Mouse (Mus musculus) lung, postnatal 0 days (tissue): ENCODE data around the gene Ccdc117. TPM values are rescaled to one million over a fixed set of nuclear protein-coding genes. Genes with fewer than 3 reads are reported as not detected.
A peak's percentile ranks its signal among the peaks of the same experiment; 100 is the strongest.
"Not testable (repeated sequence)": the region's sequence is repeated elsewhere in the genome, so short reads cannot be mapped to it uniquely, and the experiment has no call there.

Experiments used
- ATAC-seq: fragments of 200-750 bp; cut with Nextera tagmentation; 2 replicates; pipeline ENCODE4 v1.8.0; 2017; ENCODE audit warnings: moderate library complexity
- DNase-seq: peaks from one replicate; pipeline ENCODE4 v3.0.0-alpha.2; 2016; ENCODE audit warnings: low spot score
- H3K27ac ChIP-seq: fragments of 300-500 bp; sonication (generic); 2 replicates; pipeline ENCODE4 v1.5.1; 2014; ENCODE audit warnings: antibody characterized with exemption, mild to moderate bottlenecking, low read length, mixed read lengths
- H3K27me3 ChIP-seq: fragments of 300-500 bp; sonication (generic); replicated peaks from 2 replicates; pipeline ENCODE4 v1.6.1; 2014; ENCODE audit warnings: low read length, mixed read lengths; ENCODE audit not compliant: insufficient read depth
- H3K36me3 ChIP-seq: fragments of 300-500 bp; sonication (generic); 2 replicates; pipeline ENCODE4 v1.6.1; 2014; ENCODE audit warnings: low read length, mixed read lengths; ENCODE audit not compliant: insufficient read depth
- H3K4me1 ChIP-seq: fragments of 300-500 bp; sonication (generic); 2 replicates; pipeline ENCODE4 v1.6.1; 2014; ENCODE audit warnings: antibody characterized with exemption, low read depth, low read length, mixed read lengths; ENCODE audit not compliant: insufficient read depth
- H3K4me2 ChIP-seq: fragments of 300-500 bp; sonication (generic); replicated peaks from 2 replicates; pipeline ENCODE4 v1.6.1; 2014; ENCODE audit warnings: low read depth, mild to moderate bottlenecking, low read length, moderate library complexity, mixed read lengths
- H3K4me3 ChIP-seq: fragments of 300-500 bp; sonication (generic); 2 replicates; pipeline ENCODE4 v1.5.1; 2014; ENCODE audit warnings: low read depth, low read length
- H3K9ac ChIP-seq: fragments of 300-500 bp; sonication (generic); replicated peaks from 2 replicates; pipeline ENCODE4 v1.6.1; 2014; ENCODE audit warnings: low read depth, mild to moderate bottlenecking
- H3K9me3 ChIP-seq: fragments of 300-500 bp; sonication (generic); 2 replicates; pipeline ENCODE4 v1.6.1; 2016; ENCODE audit warnings: low read length, mixed read lengths
- CTCF ChIP-seq: IDR thresholded peaks from 2 replicates; pipeline ENCODE4 v1.5.1; 2016; ENCODE audit warnings: antibody characterized with exemption, mild to moderate bottlenecking
- EP300 ChIP-seq: IDR thresholded peaks from 2 replicates; pipeline ENCODE4 v1.6.1; 2016; ENCODE audit warnings: antibody characterized with exemption, mild to moderate bottlenecking, control low read depth
- WGBS: fragments of 180-500 bp; shearing (Covaris S2); extraction: QIAGEN DNeasy Blood & Tissue Kit; methylation state at CpG from one replicate; pipeline ENCODE4 v1.1.7; 2014; 5-methylcytosine and 5-hydroxymethylcytosine counted together
- polyA plus RNA-seq: library from polyadenylated mRNA; unstranded; fragments of >200 nt; fragmentation: Nextera tagmentation; extraction: Ambion mirVana; gene quantifications from 2 replicates; pipeline ENCODE4 v1.2.1, GENCODE M21; 2015

The Ccdc117 gene
- polyA plus RNA-seq, 1 experiment from 2014 or later, result 13.9 TPM

GRCm38 (mm10) chr11:5541230-5541798, 673 bp downstream of the Ccdc117 start:
- Histone ChIP-seq H3K9ac (peak overlapping the region; percentile 85), H3K4me1 (peaks cover 5% of the 10 kb centered on the region; the same call in 1 of the 2 replicates), H3K9me3 (no peaks in the 10 kb centered on the region), H3K27ac (peak overlapping the region; percentile 86), H3K4me3 (peak overlapping the region; percentile 84), H3K4me2 (peak overlapping the region; percentile 80), H3K27me3 (no peaks in the 10 kb centered on the region), H3K36me3 (no peaks in the 10 kb centered on the region)
- under 1% methylated on average over 28 of the region's 28 CpGs for WGBS
- DNase-seq (no peak), ATAC-seq (no peak)
- TF ChIP-seq EP300 (no peak), CTCF (no peak)

GRCm38 (mm10) chr11:5540331-5540730, 1.7 kb downstream of the Ccdc117 start:
- Histone ChIP-seq H3K4me3 (0 out of 2 replicates have a peak overlapping the region, but pooled peaks have one; percentile 84), H3K36me3 (no peaks in the 10 kb centered on the region), H3K9me3 (no peaks in the 10 kb centered on the region), H3K27me3 (no peaks in the 10 kb centered on the region), H3K27ac (no peak overlapping the region), H3K4me1 (peaks cover 5% of the 10 kb centered on the region; the same call in 1 of the 2 replicates), H3K9ac (no peak overlapping the region), H3K4me2 (peak overlapping the region; percentile 80; the same call in 1 of the 2 replicates)
- DNase-seq, result no peak
- no peak for TF ChIP-seq CTCF
- TF ChIP-seq EP300, result no peak
- WGBS, result 35% methylated on average over 4 of the region's 4 CpGs
- no peak for ATAC-seq

- H3K4me2 ChIP-seq, result not testable (repeated sequence)
- 83% methylated on average over 4 of the region's 4 CpGs for WGBS
Measured at GRCm38 (mm10) chr11:5537454-5537853, 4.5 kb downstream of the Ccdc117 start.

GRCm38 (mm10) chr11:5533108-5533507, 8.9 kb downstream of the Ccdc117 start:
- DNase-seq (peak; percentile 44), ATAC-seq (peak; percentile 73)
- H3K4me1 ChIP-seq, result 0 out of 2 replicates have a peak, but pooled peaks cover 4% of the 10 kb centered on the region

More at GRCm38 (mm10) chr11:5537454-5537853, 4.5 kb downstream of the Ccdc117 start:
- not testable (repeated sequence) for H3K27me3 ChIP-seq, H3K9me3 ChIP-seq, ATAC-seq, H3K9ac ChIP-seq, H3K4me3 ChIP-seq, H3K4me1 ChIP-seq, DNase-seq, H3K27ac ChIP-seq
- H3K36me3 ChIP-seq, result peaks cover 14% of the 10 kb centered on the region

GRCm38 (mm10) chr11:5530717-5531116, 11.3 kb downstream of the Ccdc117 start:
- Histone ChIP-seq H3K4me1 (0 out of 2 replicates have a peak, but pooled peaks cover 4% of the 10 kb centered on the region), H3K27me3 (no peaks in the 10 kb centered on the region), H3K27ac (no peak overlapping the region), H3K36me3 (peaks cover 26% of the 10 kb centered on the region), H3K4me2 (no peak overlapping the region), H3K4me3 (no peak overlapping the region), H3K9ac (no peak overlapping the region), H3K9me3 (no peaks in the 10 kb centered on the region)
- DNase-seq, result no peak
- WGBS, result 49% methylated on average over 6 of the region's 6 CpGs
- TF ChIP-seq EP300, result no peak
- no peak for TF ChIP-seq CTCF
- peak; percentile 21; the same call in 1 of the 2 replicates for ATAC-seq

More at GRCm38 (mm10) chr11:5533108-5533507, 8.9 kb downstream of the Ccdc117 start:
- H3K4me2 ChIP-seq, result no peak overlapping the region
- H3K27me3 ChIP-seq, result no peaks in the 10 kb centered on the region
- H3K27ac ChIP-seq, result no peak overlapping the region
- TF ChIP-seq CTCF (peak; percentile 35), EP300 (0 out of 2 replicates have a peak, but pooled peaks have one; percentile 15)
- no peaks in the 10 kb centered on the region for H3K9me3 ChIP-seq
- H3K4me3 ChIP-seq, result no peak overlapping the region
- 33% methylated on average over 5 of the region's 5 CpGs for WGBS
- no peak overlapping the region for H3K9ac ChIP-seq
- H3K36me3 ChIP-seq, result peaks cover 24% of the 10 kb centered on the region

- no peak overlapping the region for H3K27ac ChIP-seq
- WGBS, result 42% methylated on average over 5 of the region's 5 CpGs
Measured at GRCm38 (mm10) chr11:5530172-5530571, 11.8 kb downstream of the Ccdc117 start.

More at GRCm38 (mm10) chr11:5530172-5530571, 11.8 kb downstream of the Ccdc117 start:
- Histone ChIP-seq H3K9me3 (no peaks in the 10 kb centered on the region), H3K27me3 (no peaks in the 10 kb centered on the region), H3K4me3 (no peak overlapping the region), H3K4me1 (0 out of 2 replicates have a peak, but pooled peaks cover 4% of the 10 kb centered on the region), H3K36me3 (peaks cover 31% of the 10 kb centered on the region), H3K9ac (no peak overlapping the region), H3K4me2 (no peak overlapping the region)
- DNase-seq (peak; percentile 61), ATAC-seq (peak; percentile 57)
- TF ChIP-seq EP300, result 0 out of 2 replicates have a peak, but pooled peaks have one; percentile 52
- no peak for TF ChIP-seq CTCF
